Mouse (Mus musculus): Measurements from ENCODE around the gene Btf3. TPM values are rescaled to one million over a fixed set of nuclear protein-coding genes. Genes with fewer than 3 reads are reported as not detected.
A peak's percentile ranks its signal among the peaks of the same experiment; 100 is the strongest.

The Btf3 gene
- polyA plus RNA-seq, 1 experiment from 2014 or later = 773 TPM

GRCm38 (mm10) chr13:98305257-98305656 lies 11.5 kb downstream of the Btf3 start:
- H3K27ac ChIP-seq = no peak overlapping the region

GRCm38 (mm10) chr13:98298833-98299758 lies 17.7 kb downstream of the Btf3 start:
- Histone ChIP-seq H3K4me1 (replicated peaks) (no peaks in the 10 kb centered on the region), H3K4me3 (replicated peaks) (no peak overlapping the region), H3K27ac (no peak overlapping the region), H3K36me3 (no peaks in the 10 kb centered on the region), H3K9me3 (no peaks in the 10 kb centered on the region), H3K9ac (replicated peaks) (no peak overlapping the region), H3K27me3 (no peaks in the 10 kb centered on the region), H3K4me2 (peak overlapping the region; percentile 33)
- WGBS = 52% methylated on average over 21 of the region's 21 CpGs
- ATAC-seq (ENCODE audit: insufficient number of reproducible peaks, insufficient read depth, low FRiP score, low TSS enrichment, low read depth) = no peak

More at GRCm38 (mm10) chr13:98305257-98305656, 11.5 kb downstream of the Btf3 start:
- no peak for ATAC-seq (ENCODE audit: insufficient number of reproducible peaks, insufficient read depth, low FRiP score, low TSS enrichment, low read depth)
- Histone ChIP-seq H3K9me3 (no peaks in the 10 kb centered on the region), H3K9ac (replicated peaks) (no peak overlapping the region), H3K4me3 (replicated peaks) (no peak overlapping the region), H3K4me1 (replicated peaks) (no peaks in the 10 kb centered on the region), H3K4me2 (no peak overlapping the region), H3K27me3 (no peaks in the 10 kb centered on the region), H3K36me3 (peaks cover 26% of the 10 kb centered on the region)
- WGBS = 87% methylated on average over 9 of the region's 9 CpGs

- H3K27ac ChIP-seq = no peak overlapping the region
- no peaks in the 10 kb centered on the region for H3K4me1 ChIP-seq (replicated peaks)
- H3K4me3 ChIP-seq (replicated peaks) = no peak overlapping the region
- H3K9me3 ChIP-seq = no peaks in the 10 kb centered on the region
- ATAC-seq (ENCODE audit: insufficient number of reproducible peaks, insufficient read depth, low FRiP score, low TSS enrichment, low read depth) = no peak
- H3K4me2 ChIP-seq = no peak overlapping the region
- 89% methylated on average over 6 of the region's 6 CpGs for WGBS
- H3K9ac ChIP-seq (replicated peaks) = no peak overlapping the region
- no peaks in the 10 kb centered on the region for H3K27me3 ChIP-seq
- no peaks in the 10 kb centered on the region for H3K36me3 ChIP-seq
These were observed 18.8 kb downstream of the Btf3 start for GRCm38 (mm10) chr13:98297883-98298482.

GRCm38 (mm10) chr13:98296072-98296471 lies 20.7 kb downstream of the Btf3 start:
- no peaks in the 10 kb centered on the region for H3K4me1 ChIP-seq (replicated peaks)
- no peak for ATAC-seq (ENCODE audit: insufficient number of reproducible peaks, insufficient read depth, low FRiP score, low TSS enrichment, low read depth)
- H3K27me3 ChIP-seq = no peaks in the 10 kb centered on the region
- no peaks in the 10 kb centered on the region for H3K9me3 ChIP-seq
- H3K4me3 ChIP-seq (replicated peaks) = no peak overlapping the region
- H3K36me3 ChIP-seq = no peaks in the 10 kb centered on the region
- WGBS = 57% methylated on average over 5 of the region's 5 CpGs
- H3K27ac ChIP-seq = no peak overlapping the region
- no peak overlapping the region for H3K4me2 ChIP-seq
- H3K9ac ChIP-seq (replicated peaks) = no peak overlapping the region

- Histone ChIP-seq H3K36me3 (no peaks in the 10 kb centered on the region), H3K9ac (replicated peaks) (no peak overlapping the region), H3K4me1 (replicated peaks) (no peaks in the 10 kb centered on the region), H3K4me2 (no peak overlapping the region), H3K27ac (no peak overlapping the region), H3K4me3 (replicated peaks) (no peak overlapping the region), H3K27me3 (no peaks in the 10 kb centered on the region), H3K9me3 (no peaks in the 10 kb centered on the region)
- ATAC-seq (ENCODE audit: insufficient number of reproducible peaks, insufficient read depth, low FRiP score, low TSS enrichment, low read depth) = no peak
- WGBS = 74% methylated on average over 8 of the region's 8 CpGs
These were observed 25.1 kb downstream of the Btf3 start for GRCm38 (mm10) chr13:98291712-98292111.

GRCm38 (mm10) chr13:98290719-98291118 lies 26.1 kb downstream of the Btf3 start:
- no peaks in the 10 kb centered on the region for H3K36me3 ChIP-seq
- no peaks in the 10 kb centered on the region for H3K4me1 ChIP-seq (replicated peaks)
- H3K9ac ChIP-seq (replicated peaks) = no peak overlapping the region
- WGBS = 47% methylated on average over 2 of the region's 2 CpGs
- H3K4me2 ChIP-seq = no peak overlapping the region
- H3K4me3 ChIP-seq (replicated peaks) = no peak overlapping the region
- no peak overlapping the region for H3K27ac ChIP-seq
- ATAC-seq (ENCODE audit: insufficient number of reproducible peaks, insufficient read depth, low FRiP score, low TSS enrichment, low read depth) = no peak
- H3K27me3 ChIP-seq = no peaks in the 10 kb centered on the region
- no peaks in the 10 kb centered on the region for H3K9me3 ChIP-seq

GRCm38 (mm10) chr13:98280990-98281650 lies 35.7 kb downstream of the Btf3 start:
- no peak overlapping the region for H3K27ac ChIP-seq
- H3K4me1 ChIP-seq (replicated peaks) = no peaks in the 10 kb centered on the region
- 77% methylated on average over 12 of the region's 12 CpGs for WGBS
- H3K9ac ChIP-seq (replicated peaks) = no peak overlapping the region
- no peak overlapping the region for H3K4me2 ChIP-seq
- no peak overlapping the region for H3K4me3 ChIP-seq (replicated peaks)
- H3K27me3 ChIP-seq = no peaks in the 10 kb centered on the region
- no peak for ATAC-seq (ENCODE audit: insufficient number of reproducible peaks, insufficient read depth, low FRiP score, low TSS enrichment, low read depth)
- no peaks in the 10 kb centered on the region for H3K36me3 ChIP-seq
- no peaks in the 10 kb centered on the region for H3K9me3 ChIP-seq

GRCm38 (mm10) chr13:98279686-98280085 lies 37.1 kb downstream of the Btf3 start, which contains the start of gene Gm21976:
Gene Gm21976, plus strand, starts transcription at chr13:98279887.
- Histone ChIP-seq H3K4me3 (replicated peaks) (no peak within 1 kb of the TSS), H3K27me3 (no peaks in the 10 kb centered on the region), H3K9me3 (no peaks in the 10 kb centered on the region), H3K27ac (no peak within 1 kb of the TSS), H3K4me1 (replicated peaks) (no peaks in the 10 kb centered on the region), H3K4me2 (no peak within 1 kb of the TSS), H3K36me3 (peaks cover 7% of the 10 kb centered on the region), H3K9ac (replicated peaks) (no peak within 1 kb of the TSS)
- ATAC-seq (ENCODE audit: insufficient number of reproducible peaks, insufficient read depth, low FRiP score, low TSS enrichment, low read depth) = no peak
- WGBS = 75% methylated on average over 5 of the region's 5 CpGs

GRCm38 (mm10) chr13:98277501-98277900 lies 39.3 kb downstream of the Btf3 start:
- Histone ChIP-seq H3K9ac (replicated peaks) (no peak overlapping the region), H3K36me3 (peaks cover 26% of the 10 kb centered on the region), H3K9me3 (no peaks in the 10 kb centered on the region), H3K27ac (no peak overlapping the region), H3K4me1 (replicated peaks) (no peaks in the 10 kb centered on the region), H3K4me3 (replicated peaks) (no peak overlapping the region), H3K4me2 (no peak overlapping the region), H3K27me3 (no peaks in the 10 kb centered on the region)
- ATAC-seq (ENCODE audit: insufficient number of reproducible peaks, insufficient read depth, low FRiP score, low TSS enrichment, low read depth) = no peak
- 87% methylated on average over 2 of the region's 2 CpGs for WGBS

- no peaks in the 10 kb centered on the region for H3K27me3 ChIP-seq
- no peak for ATAC-seq (ENCODE audit: insufficient number of reproducible peaks, insufficient read depth, low FRiP score, low TSS enrichment, low read depth)
- H3K4me3 ChIP-seq (replicated peaks) = no peak overlapping the region
- peaks cover 38% of the 10 kb centered on the region for H3K36me3 ChIP-seq
- WGBS = 90% methylated on average over 7 of the region's 7 CpGs
- no peak overlapping the region for H3K4me2 ChIP-seq
- no peaks in the 10 kb centered on the region for H3K4me1 ChIP-seq (replicated peaks)
- H3K27ac ChIP-seq = no peak overlapping the region
- H3K9ac ChIP-seq (replicated peaks) = no peak overlapping the region
- no peaks in the 10 kb centered on the region for H3K9me3 ChIP-seq
These were observed 40.6 kb downstream of the Btf3 start for GRCm38 (mm10) chr13:98276253-98276652.

- no peak for ATAC-seq (ENCODE audit: insufficient number of reproducible peaks, insufficient read depth, low FRiP score, low TSS enrichment, low read depth)
- no peak overlapping the region for H3K9ac ChIP-seq (replicated peaks)
- H3K4me3 ChIP-seq (replicated peaks) = no peak overlapping the region
- 90% methylated on average over 4 of the region's 4 CpGs for WGBS
- no peak overlapping the region for H3K27ac ChIP-seq
- H3K4me1 ChIP-seq (replicated peaks) = no peaks in the 10 kb centered on the region
- H3K4me2 ChIP-seq = no peak overlapping the region
- H3K27me3 ChIP-seq = no peaks in the 10 kb centered on the region
- peaks cover 44% of the 10 kb centered on the region for H3K36me3 ChIP-seq
- no peaks in the 10 kb centered on the region for H3K9me3 ChIP-seq
These were observed 41.2 kb downstream of the Btf3 start for GRCm38 (mm10) chr13:98275646-98276045.
